Mouse (Mus musculus) spleen, adult 2 months (tissue): ENCODE measurements around the gene Fosb. TPM values are rescaled to one million over a fixed set of nuclear protein-coding genes. Genes with fewer than 3 reads are reported as not detected.

Source experiments
- DNase-seq, 2 experiments: peaks; one replicate each; pipeline versions ENCODE4 v3.0.0 to v3.0.0-alpha.2; 2012 to 2021; ENCODE audit warnings: low spot score in 2 of 2, low read depth in 1 of 2
- H3K27ac ChIP-seq: fragments of 200-500 bp; 2 replicates; pipeline ENCODE4 v1.5.1; 2012; ENCODE audit warnings: low read length, inconsistent platforms; ENCODE audit not compliant: insufficient read depth
- H3K27me3 ChIP-seq: fragments of 200-500 bp; 2 replicates; pipeline ENCODE4 v1.6.1; 2012; ENCODE audit warnings: mild to moderate bottlenecking, moderate library complexity, low read length, inconsistent platforms; ENCODE audit not compliant: control insufficient read depth, insufficient read depth
- H3K36me3 ChIP-seq: fragments of 200-500 bp; 2 replicates; pipeline ENCODE4 v1.6.1; 2012; ENCODE audit warnings: mild to moderate bottlenecking, low read length, inconsistent platforms; ENCODE audit not compliant: control insufficient read depth, insufficient read depth
- H3K4me1 ChIP-seq: fragments of 200-500 bp; 2 replicates; pipeline ENCODE4 v1.6.1; 2011; ENCODE audit warnings: inconsistent platforms; ENCODE audit not compliant: control insufficient read depth, insufficient read depth, insufficient read length
- H3K4me3 ChIP-seq: fragments of 200-500 bp; 2 replicates; pipeline ENCODE4 v1.5.1; 2011; ENCODE audit warnings: mild to moderate bottlenecking, inconsistent platforms; ENCODE audit not compliant: insufficient read depth, insufficient read length; ENCODE audit errors: extremely low read depth
- CTCF ChIP-seq: fragments of 200-500 bp; IDR thresholded peaks from 2 replicates; pipeline ENCODE4 v1.5.1; 2011; ENCODE audit warnings: mild to moderate bottlenecking, inconsistent platforms; ENCODE audit not compliant: insufficient read depth, insufficient read length, insufficient replicate concordance; ENCODE audit errors: extremely low read depth
- POLR2A ChIP-seq: fragments of 200-500 bp; IDR thresholded peaks from 2 replicates; pipeline ENCODE4 v1.6.1; 2011; ENCODE audit warnings: low read depth, low read length, inconsistent platforms
- WGBS: fragments of 180-500 bp; shearing (Covaris S2); methylation state at CpG from one replicate; pipeline ENCODE4 v1.1.7; 2018; 5-methylcytosine and 5-hydroxymethylcytosine counted together
- polyA plus RNA-seq: library from polyadenylated mRNA; depleted of rRNA; stranded (reverse); fragments of >200 nt; gene quantifications from 2 replicates; pipeline ENCODE4 v1.2.3, GENCODE M21; 2012; rRNA removed

Gene Fosb
- 1.6 and 1.9 TPM in 2 replicates for polyA plus RNA-seq

- no peaks in the 10 kb centered on the region for H3K36me3 ChIP-seq
- TF ChIP-seq CTCF (no peak), POLR2A (no peak)
- H3K4me3 ChIP-seq: peak within 1 kb of the TSS; percentile 98
- peak within 1 kb of the TSS; percentile 83 for H3K27ac ChIP-seq
- H3K27me3 ChIP-seq: 0 out of 2 replicates have a peak, but pooled peaks cover 1% of the 10 kb centered on the region
- WGBS: 1% methylated on average over 48 of the region's 49 CpGs
- peaks cover 7% of the 10 kb centered on the region; the same call in 1 of the 2 replicates for H3K4me1 ChIP-seq
- peak; percentile 93 to 95 for DNase-seq
Observed at GRCm38 (mm10) chr7:19309884-19310641, at the start of gene Fosb. Fosb (minus strand) TSS chr7:19310051.

GRCm38 (mm10) chr7:19359299-19359891, 49.5 kb upstream of the Fosb start, which contains the start of the genes Cd3eap and Ppp1r13l:
Cd3eap (minus strand) TSS chr7:19359483.
Ppp1r13l (plus strand) TSS chr7:19359749.
- WGBS: under 1% methylated on average over 31 of the region's 31 CpGs
- Histone ChIP-seq H3K27ac (peak within 1 kb of the TSS; percentile 41; the same call in 1 of the 2 replicates), H3K4me1 (peaks cover 12% of the 10 kb centered on the region), H3K4me3 (peak within 1 kb of the TSS; percentile 81), H3K27me3 (peaks cover 6% of the 10 kb centered on the region), H3K36me3 (peaks cover 4% of the 10 kb centered on the region; the same call in 1 of the 2 replicates)
- no peak for TF ChIP-seq CTCF
- TF ChIP-seq POLR2A: no peak
- DNase-seq: peak; percentile 75 to 84

GRCm38 (mm10) chr7:19358634-19359033, 48.8 kb upstream of the Fosb start:
- peaks cover 6% of the 10 kb centered on the region for H3K27me3 ChIP-seq
- peaks cover 12% of the 10 kb centered on the region for H3K4me1 ChIP-seq
- DNase-seq: no peak
- no peak overlapping the region for H3K27ac ChIP-seq
- WGBS: 11% methylated on average over 13 of the region's 13 CpGs
- TF ChIP-seq POLR2A (no peak), CTCF (no peak)
- H3K36me3 ChIP-seq: peaks cover 4% of the 10 kb centered on the region; the same call in 1 of the 2 replicates
- H3K4me3 ChIP-seq: peak overlapping the region; percentile 27; the same call in 1 of the 2 replicates

DNA sequence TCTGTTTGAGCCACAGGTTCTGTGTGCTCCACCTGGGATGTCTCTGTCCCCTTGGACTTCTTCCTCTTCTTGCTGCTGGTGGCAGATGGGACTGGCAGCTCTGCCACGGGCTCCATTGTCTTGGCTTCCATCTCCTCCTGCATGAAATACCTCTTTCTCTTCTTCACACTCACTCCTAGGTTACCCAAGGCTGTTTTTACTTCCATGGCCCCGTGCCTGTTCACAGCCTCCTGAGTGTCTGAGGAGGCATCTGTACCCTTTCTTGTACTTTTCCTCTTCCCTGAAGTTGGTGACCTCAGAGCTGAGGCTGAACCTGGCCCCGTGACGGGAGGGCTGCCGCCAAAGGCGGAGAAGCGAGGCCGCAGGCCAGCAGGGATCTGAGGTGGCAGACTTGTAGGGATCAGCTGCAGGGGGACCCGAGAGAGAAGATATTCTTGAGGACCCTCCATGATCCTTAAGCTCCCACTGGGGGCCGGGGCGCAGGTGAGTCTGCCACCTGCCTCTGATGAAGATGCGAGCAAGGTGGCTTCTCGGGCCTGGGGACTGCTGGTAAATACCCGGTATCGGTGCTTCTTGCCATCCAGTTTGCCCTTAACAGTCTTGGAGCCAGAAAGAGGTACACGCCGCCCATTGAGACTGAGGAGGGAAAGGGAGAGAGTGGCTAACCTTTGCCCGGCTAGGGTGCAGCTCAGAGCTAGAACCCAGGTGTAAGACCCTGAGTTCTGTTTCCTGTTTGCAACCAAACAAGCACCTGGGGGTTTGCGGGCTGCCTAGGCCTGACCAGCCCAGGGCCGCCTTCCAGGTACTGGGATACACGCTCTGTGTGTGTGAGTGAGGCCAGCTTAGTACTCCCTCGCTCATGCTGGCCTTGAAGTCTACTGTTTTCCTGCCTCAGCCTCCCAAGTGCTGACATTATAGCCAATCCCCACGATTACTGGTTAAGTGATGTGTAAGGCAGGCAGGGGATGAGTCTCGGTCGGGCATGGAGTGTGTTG, 47.8 kb upstream of the Fosb start:
- 91% methylated on average over 25 of the region's 25 CpGs for WGBS
- H3K4me3 ChIP-seq: no peak overlapping the region
- DNase-seq: no peak
- H3K27me3 ChIP-seq: peaks cover 6% of the 10 kb centered on the region
- peaks cover 12% of the 10 kb centered on the region for H3K4me1 ChIP-seq
- H3K36me3 ChIP-seq: peaks cover 4% of the 10 kb centered on the region
- TF ChIP-seq CTCF (no peak), POLR2A (no peak)
- no peak overlapping the region for H3K27ac ChIP-seq

DNA sequence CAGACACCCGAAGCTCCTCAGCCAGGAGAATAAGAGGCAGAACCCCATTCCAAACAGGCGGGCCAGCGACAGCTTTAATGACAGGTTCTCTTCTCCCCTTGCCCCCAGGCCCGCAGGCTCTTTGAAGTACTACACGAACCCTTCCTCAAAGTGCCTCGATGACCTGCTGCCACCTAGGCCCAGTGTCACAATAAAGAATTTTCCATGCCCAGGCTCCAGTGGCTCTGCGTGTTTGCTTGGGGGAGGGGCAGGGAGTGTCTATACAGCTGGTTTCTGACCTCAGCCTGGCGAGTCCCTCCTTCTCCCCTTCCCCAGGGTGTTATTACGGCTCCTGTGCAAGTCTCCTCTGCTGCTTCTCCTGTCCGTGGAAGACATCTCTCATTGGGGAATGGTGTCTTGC, 46.5 kb upstream of the Fosb start:
- TF ChIP-seq CTCF (no peak), POLR2A (no peak)
- H3K4me1 ChIP-seq: peaks cover 8% of the 10 kb centered on the region
- H3K27me3 ChIP-seq: peaks cover 3% of the 10 kb centered on the region
- WGBS: 90% methylated on average over 10 of the region's 10 CpGs
- no peak overlapping the region for H3K27ac ChIP-seq
- no peak overlapping the region for H3K4me3 ChIP-seq
- DNase-seq: no peak
- H3K36me3 ChIP-seq: peaks cover 7% of the 10 kb centered on the region

GRCm38 (mm10) chr7:19354991-19355390, 45.1 kb upstream of the Fosb start:
- 98% methylated on average over 5 of the region's 5 CpGs for WGBS
- no peak for TF ChIP-seq POLR2A
- no peak for TF ChIP-seq CTCF

More at GRCm38 (mm10) chr7:19354991-19355390, 45.1 kb upstream of the Fosb start:
- Histone ChIP-seq H3K27ac (no peak overlapping the region), H3K4me1 (peaks cover under 1% of the 10 kb centered on the region), H3K36me3 (peaks cover 15% of the 10 kb centered on the region), H3K4me3 (no peak overlapping the region), H3K27me3 (no peaks in the 10 kb centered on the region)
- no peak for DNase-seq
